ENCODE assay signal across 8 mouse cellular contexts in the genomic region with DNA sequence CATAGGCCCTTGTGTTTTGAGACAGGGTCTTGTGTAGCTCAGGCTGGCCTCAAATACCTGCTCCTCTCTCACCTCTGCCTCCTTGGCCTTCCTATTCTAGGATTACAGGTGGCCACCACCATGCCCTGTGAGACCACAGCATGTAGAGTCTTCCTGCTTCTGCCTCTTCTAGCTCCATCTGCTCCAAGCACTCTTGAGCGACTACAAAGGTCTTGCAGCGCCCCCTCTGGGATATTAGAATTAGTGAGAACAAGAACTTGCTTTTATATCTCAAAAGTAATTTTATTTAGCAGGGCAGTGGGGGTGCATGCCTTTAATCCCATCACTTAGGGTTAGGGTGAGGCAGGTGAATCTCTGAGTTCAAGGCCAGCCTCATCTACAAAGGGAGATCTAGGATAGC.
DNase-seq lines count a peak whose midpoint lies in the region; ATAC-seq and TF ChIP-seq lines count a peak whose summit lies in the region.

No protein-coding gene starts in this region.

- 32% methylated on average over 2 of the region's 2 CpGs for WGBS in kidney, postnatal 0 days
- WGBS in kidney, embryonic 16.5 days = 45% methylated on average over 2 of the region's 2 CpGs
- WGBS in embryonic facial prominence, embryonic 11.5 days = 20% methylated on average over 2 of the region's 2 CpGs
- WGBS in midbrain, embryonic 13.5 days = 35% methylated on average over 2 of the region's 2 CpGs

- H3K36me3 ChIP-seq in kidney, postnatal 0 days (ENCODE audit: insufficient read depth, low read length) = no peaks in the 10 kb centered on the region
- no peaks in the 10 kb centered on the region for H3K36me3 ChIP-seq in kidney, embryonic 16.5 days (ENCODE audit: insufficient read depth, low read length)
- H3K36me3 ChIP-seq in G1E (replicated peaks) = no peaks in the 10 kb centered on the region
- H3K36me3 ChIP-seq in embryonic facial prominence, embryonic 11.5 days (replicated peaks; ENCODE audit: control insufficient read depth, insufficient read depth, low read depth, low read length) = no peaks in the 10 kb centered on the region
- H3K36me3 ChIP-seq in midbrain, embryonic 13.5 days = no peaks in the 10 kb centered on the region

- no peak overlapping the region for H3K4me2 ChIP-seq in kidney, postnatal 0 days (ENCODE audit: low read length)
- H3K4me2 ChIP-seq in kidney, embryonic 16.5 days (replicated peaks; ENCODE audit: low read depth, low read length) = no peak overlapping the region
- H3K4me2 ChIP-seq in embryonic facial prominence, embryonic 11.5 days (ENCODE audit: low read depth, low read length) = no peak overlapping the region
- H3K4me2 ChIP-seq in midbrain, embryonic 13.5 days (replicated peaks) = no peak overlapping the region

- DNase-seq in kidney, postnatal 0 days (ENCODE audit: low spot score) = peak; percentile 81
- peak; percentile 77 for DNase-seq in CD4-positive helper T cell, adult 2 months (ENCODE audit: low read depth, low spot score)
- no peak for DNase-seq in G1E (ENCODE audit: low spot score)
- DNase-seq in embryonic facial prominence, embryonic 11.5 days (ENCODE audit: low spot score) = peak; percentile 60
- peak; percentile 44 to 59 for DNase-seq in spleen, postnatal 36 days (ENCODE audit: low spot score in 2 of 2)
- no peak for DNase-seq in testis, postnatal 10 days (ENCODE audit: low spot score)

- no peaks in the 10 kb centered on the region for H3K27me3 ChIP-seq in kidney, postnatal 0 days (ENCODE audit: insufficient read depth, low read length)
- no peaks in the 10 kb centered on the region for H3K27me3 ChIP-seq in kidney, embryonic 16.5 days (ENCODE audit: insufficient read depth, low read length)
- peaks cover 20% of the 10 kb centered on the region for H3K27me3 ChIP-seq in G1E (ENCODE audit: insufficient read depth, low read length)
- no peaks in the 10 kb centered on the region for H3K27me3 ChIP-seq in embryonic facial prominence, embryonic 11.5 days (ENCODE audit: control insufficient read depth, insufficient read depth, low read length)
- H3K27me3 ChIP-seq in midbrain, embryonic 13.5 days = peaks cover 11% of the 10 kb centered on the region

- no peaks in the 10 kb centered on the region for H3K9me3 ChIP-seq in kidney, postnatal 0 days (replicated peaks; ENCODE audit: low read length)
- H3K9me3 ChIP-seq in kidney, embryonic 16.5 days (ENCODE audit: low read length) = no peaks in the 10 kb centered on the region
- H3K9me3 ChIP-seq in G1E (replicated peaks) = no peaks in the 10 kb centered on the region
- no peaks in the 10 kb centered on the region for H3K9me3 ChIP-seq in embryonic facial prominence, embryonic 11.5 days (replicated peaks; ENCODE audit: control insufficient read depth, low read length)
- H3K9me3 ChIP-seq in midbrain, embryonic 13.5 days = no peaks in the 10 kb centered on the region

- TF ChIP-seq CTCF in kidney, postnatal 0 days (IDR thresholded peaks at IDR 0.05; ENCODE audit: low read depth) = peak; percentile 70
- TF ChIP-seq CTCF in G1E (IDR thresholded peaks at IDR 0.05; ENCODE audit: low read depth, low read length) = 0 out of 2 replicates have a peak, but pooled peaks have one; percentile 4

- H3K9ac ChIP-seq in kidney, postnatal 0 days (ENCODE audit: low read depth, low read length) = no peak overlapping the region
- H3K9ac ChIP-seq in kidney, embryonic 16.5 days (replicated peaks; ENCODE audit: low read length) = no peak overlapping the region
- H3K9ac ChIP-seq in embryonic facial prominence, embryonic 11.5 days (replicated peaks; ENCODE audit: low read length) = no peak overlapping the region
- no peak overlapping the region for H3K9ac ChIP-seq in midbrain, embryonic 13.5 days (replicated peaks)

- no peaks in the 10 kb centered on the region for H3K4me1 ChIP-seq in kidney, postnatal 0 days (replicated peaks; ENCODE audit: insufficient read depth, low read length)
- peaks cover 3% of the 10 kb centered on the region; the same call in 1 of the 2 replicates for H3K4me1 ChIP-seq in kidney, embryonic 16.5 days (ENCODE audit: insufficient read depth, low read length)
- peaks cover 26% of the 10 kb centered on the region for H3K4me1 ChIP-seq in G1E (ENCODE audit: insufficient read depth, low read depth, low read length)
- H3K4me1 ChIP-seq in embryonic facial prominence, embryonic 11.5 days (ENCODE audit: control insufficient read depth, insufficient read depth, low read length) = no peaks in the 10 kb centered on the region
- H3K4me1 ChIP-seq in midbrain, embryonic 13.5 days (replicated peaks) = peaks cover 15% of the 10 kb centered on the region

- ATAC-seq in kidney, postnatal 0 days (replicated peaks; ENCODE audit: low FRiP score, low read depth) = no peak
- no peak for ATAC-seq in kidney, embryonic 16.5 days (ENCODE audit: low FRiP score, low TSS enrichment)
- ATAC-seq in G1E (ENCODE audit: extremely low read depth, insufficient number of reproducible peaks, low FRiP score, poor library complexity, severe bottlenecking) = no peak
- no peak for ATAC-seq in embryonic facial prominence, embryonic 11.5 days (replicated peaks; ENCODE audit: insufficient number of reproducible peaks, low FRiP score, low TSS enrichment, low read depth)
- ATAC-seq in midbrain, embryonic 13.5 days = no peak

- H3K27ac ChIP-seq in kidney, postnatal 0 days = no peak overlapping the region
- no peak overlapping the region for H3K27ac ChIP-seq in kidney, embryonic 16.5 days (ENCODE audit: low read length)
- no peak overlapping the region for H3K27ac ChIP-seq in embryonic facial prominence, embryonic 11.5 days (replicated peaks; ENCODE audit: low read depth, low read length)
- no peak overlapping the region for H3K27ac ChIP-seq in midbrain, embryonic 13.5 days

- H3K4me3 ChIP-seq in kidney, postnatal 0 days (replicated peaks; ENCODE audit: low read depth, low read length) = no peak overlapping the region
- H3K4me3 ChIP-seq in kidney, embryonic 16.5 days (ENCODE audit: low read length) = no peak overlapping the region
- no peak overlapping the region for H3K4me3 ChIP-seq in G1E (ENCODE audit: low read depth, low read length)
- no peak overlapping the region for H3K4me3 ChIP-seq in embryonic facial prominence, embryonic 11.5 days (ENCODE audit: low read depth, low read length)
- no peak overlapping the region for H3K4me3 ChIP-seq in midbrain, embryonic 13.5 days (replicated peaks)

Comparison
In these comparisons a context has a peak if more than half of its experiments do, and no peak if none do; other contexts are left out.
1. DNase-seq: peak in kidney, postnatal 0 days (single experiment), CD4-positive helper T cell, adult 2 months (single experiment), embryonic facial prominence, embryonic 11.5 days (single experiment) and spleen, postnatal 36 days (2 of 2); none in G1E (single experiment) and testis, postnatal 10 days (single experiment).